Mouse (Mus musculus) gastrocnemius, adult 18-20 months (tissue): ENCODE results near the gene Casp8. TPM values are rescaled to one million over a fixed set of nuclear protein-coding genes. Genes with fewer than 3 reads are reported as not detected.
"Not testable (repeated sequence)": the region's sequence is repeated elsewhere in the genome, so short reads cannot be mapped to it uniquely, and the experiment has no call there.

Experiments
- DNase-seq: peaks from one replicate; pipeline ENCODE4 v3.0.0; 2021; ENCODE audit warnings: low spot score
- long read RNA-seq, 2 experiments: library from polyadenylated mRNA; stranded (forward); transcript quantifications; one replicate each; pipeline ENCODE4 v2.0.0; 2021
- total RNA-seq, 2 experiments: library from RNA; stranded (reverse); gene quantifications; 2 replicates each; pipeline ENCODE4 v1.2.3; 2021

Casp8 gene
- total RNA-seq, result 1 to 10 TPM; 1.6 to 3.3 TPM
- long read RNA-seq, experiment 1, partial matches to known transcripts, result 0 of 2 reads
- long read RNA-seq, experiment 1, other reads (novel, unspliced or antisense), result 0 of 2 reads
- long read RNA-seq, experiment 2, partial matches to known transcripts, result 0 of 1 reads
- long read RNA-seq, experiment 2, other reads (novel, unspliced or antisense), result 0 of 1 reads

- DNase-seq, result peak; percentile 32
Measured at GRCm38 (mm10) chr1:58795291-58796058, at the start of gene Casp8. Casp8 (plus strand) TSS chr1:58795374.

GRCm38 (mm10) chr1:58746880-58747279, 48.3 kb upstream of the Casp8 start:
- DNase-seq, result peak; percentile 65

GRCm38 (mm10) chr1:58759451-58759850, 35.7 kb upstream of the Casp8 start:
- DNase-seq, result no peak

- DNase-seq, result no peak
Measured at GRCm38 (mm10) chr1:58760581-58760980, 34.6 kb upstream of the Casp8 start.

- not testable (repeated sequence) for DNase-seq
Measured at GRCm38 (mm10) chr1:58761391-58762275, 33.5 kb upstream of the Casp8 start.

GRCm38 (mm10) chr1:58762576-58762975, 32.6 kb upstream of the Casp8 start:
- no peak for DNase-seq

- DNase-seq, result not testable (repeated sequence)
Measured at GRCm38 (mm10) chr1:58766446-58766845, 28.7 kb upstream of the Casp8 start.

GRCm38 (mm10) chr1:58769136-58769535, 26.0 kb upstream of the Casp8 start:
- no peak for DNase-seq

GRCm38 (mm10) chr1:58769701-58770100, 25.5 kb upstream of the Casp8 start:
- no peak for DNase-seq

GRCm38 (mm10) chr1:58770111-58770720, 25.0 kb upstream of the Casp8 start:
- peak; percentile 61 for DNase-seq

- no peak for DNase-seq
Measured at GRCm38 (mm10) chr1:58772084-58772483, 23.1 kb upstream of the Casp8 start.

GRCm38 (mm10) chr1:58773280-58773679, 21.9 kb upstream of the Casp8 start:
- DNase-seq, result no peak

- no peak for DNase-seq
Measured at GRCm38 (mm10) chr1:58773905-58774304, 21.3 kb upstream of the Casp8 start.

- no peak for DNase-seq
Measured at GRCm38 (mm10) chr1:58775361-58775760, 19.8 kb upstream of the Casp8 start.

- DNase-seq, result no peak
Measured at GRCm38 (mm10) chr1:58777583-58777982, 17.6 kb upstream of the Casp8 start.

GRCm38 (mm10) chr1:58778226-58778625, 16.9 kb upstream of the Casp8 start:
- no peak for DNase-seq

GRCm38 (mm10) chr1:58786276-58786675, 8.9 kb upstream of the Casp8 start:
- DNase-seq, result no peak

GRCm38 (mm10) chr1:58788410-58788809, 6.8 kb upstream of the Casp8 start:
- DNase-seq, result no peak

GRCm38 (mm10) chr1:58794705-58795104, 469 bp upstream of the Casp8 start:
- no peak for DNase-seq

- DNase-seq, result no peak
Measured at GRCm38 (mm10) chr1:58796059-58796363, 837 bp downstream of the Casp8 start.

GRCm38 (mm10) chr1:58796853-58797252, 1.7 kb downstream of the Casp8 start:
- DNase-seq, result no peak

GRCm38 (mm10) chr1:58797370-58797769, 2.2 kb downstream of the Casp8 start:
- no peak for DNase-seq
